Mouse (Mus musculus) brain, adult 2 months (tissue): Measurements from ENCODE around the gene Olfr1054.
A peak's percentile ranks its signal among the peaks of the same experiment; 100 is the strongest.
"Not testable (repeated sequence)": the region's sequence is repeated elsewhere in the genome, so short reads cannot be mapped to it uniquely, and the experiment has no call there.

Experiments used
- DNase-seq: peaks from one replicate; pipeline ENCODE4 v3.0.0; 2011; ENCODE audit warnings: low read depth, low spot score

Gene Olfr1054

DNA sequence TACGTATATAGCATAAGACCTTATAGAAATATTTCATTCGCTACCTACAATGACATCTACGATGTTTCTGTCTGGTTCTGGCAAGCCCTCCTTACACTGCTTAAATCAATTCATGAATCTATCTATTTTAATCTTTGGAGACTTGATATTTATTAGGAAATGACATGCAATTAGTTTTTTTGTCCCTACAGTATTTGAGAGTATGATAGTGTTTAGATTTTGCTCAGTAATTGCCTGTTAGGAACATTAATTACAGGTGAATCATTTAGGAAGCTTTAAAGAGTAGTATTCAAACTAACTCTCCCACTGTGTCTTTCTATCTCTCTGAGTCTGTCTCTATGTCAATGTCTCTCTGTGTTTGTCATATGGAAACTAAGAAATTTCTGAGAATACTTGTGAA, at the start of gene Olfr1054:
Olfr1054 (minus strand) TSS at position 101 of the 400 bp plus-strand sequence.
- DNase-seq, result no peak

DNA sequence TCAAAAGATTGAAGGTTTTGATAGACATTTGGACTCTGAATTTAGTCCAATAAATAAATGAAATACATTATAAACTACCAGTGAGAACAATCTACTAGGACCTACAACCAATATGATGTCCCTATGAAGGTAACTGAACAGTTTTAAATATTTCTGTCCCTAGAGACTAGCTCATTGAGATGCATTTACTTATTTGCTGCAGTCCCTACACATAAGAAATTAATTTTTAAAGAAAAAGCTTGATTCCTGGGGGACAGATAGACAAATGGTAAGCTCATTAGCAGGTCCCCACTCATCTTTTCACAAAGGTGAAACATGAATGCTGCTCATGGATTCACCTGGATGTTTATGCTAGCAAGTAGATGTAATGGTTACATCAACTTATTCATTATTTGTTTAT, 43.1 kb upstream of the Olfr1054 start, which contains the start of gene Olfr1057:
Olfr1057 (minus strand) TSS at position 101 of the 400 bp plus-strand sequence.
- no peak for DNase-seq

DNA sequence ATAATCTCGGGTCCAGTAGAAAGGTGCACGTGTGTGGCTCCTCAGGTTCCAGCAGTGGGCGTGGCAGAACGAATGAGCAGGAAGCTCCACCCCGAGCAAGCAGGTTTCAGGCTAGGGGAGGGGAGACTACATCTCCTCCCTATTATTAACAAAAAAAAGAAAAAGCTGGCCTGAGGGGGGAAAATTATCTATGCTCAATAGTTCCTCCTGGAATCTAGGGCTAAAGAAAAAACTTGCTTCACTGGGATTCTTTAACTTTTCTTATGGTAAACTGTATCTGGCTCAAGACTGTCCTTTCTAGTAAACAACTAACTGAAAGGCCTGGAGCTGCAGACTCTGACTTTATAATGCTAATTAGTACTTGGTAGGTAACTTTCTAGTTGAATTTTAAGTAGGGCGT, 31.1 kb upstream of the Olfr1054 start:
- not testable (repeated sequence) for DNase-seq

DNA sequence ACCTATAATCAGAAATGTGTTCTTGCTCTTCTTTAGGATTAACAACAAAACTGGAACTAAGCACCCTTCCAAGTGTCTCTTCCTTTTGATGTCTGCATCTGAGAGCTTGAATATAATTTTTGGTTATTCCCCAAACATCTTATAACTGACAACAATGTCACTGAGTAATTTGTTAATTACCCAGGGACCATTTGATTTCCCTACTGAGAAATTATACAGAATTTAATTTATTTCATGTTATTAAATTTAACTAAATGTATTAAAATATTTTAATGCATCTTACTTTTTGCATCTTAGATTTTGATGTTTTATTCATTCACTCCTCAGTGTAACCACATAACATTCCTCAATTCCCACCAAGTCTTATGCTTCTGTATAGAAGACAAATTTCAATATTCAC, 27.1 kb upstream of the Olfr1054 start, which contains the start of gene Olfr1056:
Olfr1056 (minus strand) TSS at position 101 of the 400 bp plus-strand sequence.
- DNase-seq, result no peak

DNA sequence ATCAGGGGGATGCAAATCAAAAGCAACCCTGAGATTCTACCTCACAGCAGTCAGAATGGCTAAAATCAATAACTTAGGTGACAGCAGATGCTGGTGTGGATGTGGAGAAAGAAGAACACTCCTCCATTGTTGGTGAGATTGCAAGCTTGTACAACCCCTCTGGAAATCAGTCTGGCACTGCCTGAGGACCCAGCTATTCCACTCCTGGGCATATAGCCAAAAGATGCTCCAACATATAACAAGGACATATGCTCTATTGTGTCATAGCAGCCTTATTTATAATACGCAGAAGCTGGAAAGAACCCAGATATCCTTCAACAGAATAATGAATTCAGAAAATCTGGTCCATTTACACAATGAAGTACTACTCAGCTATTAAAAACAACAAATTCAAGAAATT, 16.5 kb upstream of the Olfr1054 start:
- DNase-seq, result peak; percentile 7

DNA sequence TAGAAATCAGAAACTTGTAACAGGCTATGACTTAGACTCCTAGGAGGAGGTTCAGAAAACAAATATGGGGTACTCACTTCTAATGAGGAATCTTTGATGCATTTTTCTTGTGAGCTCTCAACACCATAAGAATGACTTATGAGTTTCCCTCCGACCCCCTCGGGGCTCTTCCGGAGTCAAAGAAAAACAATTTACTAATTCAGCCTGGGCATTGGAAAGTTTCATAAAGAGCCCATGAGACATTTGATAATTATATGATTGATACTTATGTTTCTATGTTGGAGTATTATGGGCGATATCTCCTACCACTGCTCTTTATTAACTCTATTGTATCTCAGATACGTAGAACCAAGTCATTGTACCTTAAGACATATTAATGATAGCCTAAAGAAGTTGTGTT, 15.0 kb upstream of the Olfr1054 start, which contains the start of gene Olfr1055:
Olfr1055 (minus strand) TSS at position 101 of the 400 bp plus-strand sequence.
- no peak for DNase-seq

DNA sequence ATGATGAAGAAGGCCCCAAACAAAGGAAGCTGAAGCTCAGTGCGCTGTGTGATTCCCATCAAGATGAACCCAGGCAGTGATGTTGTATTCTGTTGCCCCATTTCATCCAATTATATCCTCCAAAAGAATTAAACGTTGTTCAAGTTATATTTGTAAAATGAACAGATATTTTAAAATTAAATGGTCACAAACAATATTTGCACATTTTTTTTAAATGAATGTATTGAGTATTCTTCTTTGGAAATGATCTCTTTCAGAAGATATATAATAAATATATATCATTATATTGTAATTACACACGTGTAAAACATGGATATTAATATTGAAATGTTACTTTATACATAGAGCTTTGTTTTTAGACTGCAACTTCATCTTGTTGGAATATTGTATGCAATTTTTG, 20.0 kb downstream of the Olfr1054 start, which contains the start of gene Olfr1053:
Olfr1053 (minus strand) TSS at position 101 of the 400 bp plus-strand sequence.
- DNase-seq, result no peak

DNA sequence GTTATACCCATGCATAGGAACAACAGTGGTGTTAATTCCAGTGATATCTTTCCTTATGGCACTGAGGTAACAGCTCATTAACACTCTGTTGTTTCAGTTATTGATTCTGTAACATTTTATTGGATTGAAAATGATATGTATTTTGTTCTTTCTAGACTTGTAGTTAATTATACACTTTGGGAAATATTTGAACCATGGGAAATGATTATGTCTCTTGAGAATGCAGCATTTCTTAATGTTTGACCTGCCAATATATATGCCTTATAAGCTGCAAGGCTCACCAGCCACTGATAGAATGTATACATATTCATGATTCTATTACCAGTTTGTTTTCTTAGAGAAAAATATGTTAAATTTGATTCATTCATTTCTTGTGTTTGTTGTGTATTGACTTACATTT, 43.1 kb downstream of the Olfr1054 start, which contains the start of gene Olfr1052:
Olfr1052 (plus strand) TSS at position 301 of the 400 bp plus-strand sequence.
- no peak for DNase-seq
